Mouse (Mus musculus) hematopoietic stem cell, adult 5-6 weeks (primary cell): Measurements from ENCODE around the gene Ccdc24. TPM values are rescaled to one million over a fixed set of nuclear protein-coding genes. Genes with fewer than 3 reads are reported as not detected.
A peak's percentile ranks its signal among the peaks of the same experiment; 100 is the strongest.

Source experiments
- ATAC-seq, 2 experiments: fragments of 125-278 bp in 1 of 2; replicated peaks in 1 of 2; 2 replicates each; pipeline ENCODE4 v1.8.0; 2016 to 2017; ENCODE audit warnings: inconsistent platforms in 2 of 2, mild to moderate bottlenecking in 2 of 2, moderate number of reproducible peaks in 2 of 2, low read depth in 1 of 2, moderate TSS enrichment in 1 of 2; ENCODE audit not compliant: low FRiP score in 2 of 2, poor library complexity in 2 of 2, severe bottlenecking in 2 of 2, insufficient read depth in 1 of 2, low TSS enrichment in 1 of 2
- total RNA-seq: library from RNA; stranded (forward); fragments of 172-1452, 232-1000 nt; gene quantifications from 2 replicates; pipeline ENCODE4 v1.2.3, GENCODE M21; 2017

Ccdc24 gene
- total RNA-seq, 1 experiment from 2014 or later, result not detected

DNA sequence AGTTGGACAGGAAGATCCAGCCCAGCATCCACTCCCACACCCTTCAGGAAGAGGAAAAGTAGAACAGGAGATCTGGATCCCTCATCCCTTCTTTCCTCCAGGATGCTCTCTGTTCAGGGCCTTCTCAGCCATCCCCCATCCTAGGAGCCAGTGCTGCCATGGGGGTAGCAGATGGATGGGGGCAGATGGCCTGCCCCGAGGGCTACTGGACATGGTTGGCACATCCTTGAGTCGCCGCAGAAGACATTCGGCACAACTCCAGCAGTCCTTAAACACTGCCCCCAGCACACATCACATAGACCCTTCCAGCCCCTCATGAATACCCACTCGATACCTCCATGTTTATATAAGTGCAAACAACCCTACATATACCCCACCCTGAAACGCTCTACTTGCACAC is 23.7 kb upstream of the Ccdc24 start:
- no peak for ATAC-seq

DNA sequence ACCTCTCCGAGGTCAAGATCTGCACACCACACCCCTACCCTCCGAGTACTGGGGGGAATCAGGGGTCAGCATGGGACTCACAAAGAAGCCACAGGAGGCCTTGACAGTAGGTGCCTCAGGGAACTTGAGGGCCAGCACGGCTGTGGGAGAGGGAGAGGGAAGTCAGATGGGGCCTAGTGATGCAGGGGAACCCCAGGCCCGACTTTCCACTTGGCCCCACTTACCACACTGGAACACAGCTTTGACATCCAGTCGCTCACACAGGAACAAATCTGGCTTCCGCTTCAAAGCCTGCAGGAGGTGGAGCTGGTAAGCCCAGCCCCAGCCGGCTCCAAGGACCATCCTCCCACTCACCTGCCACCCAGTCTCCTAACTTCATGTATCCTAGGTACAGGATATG is 23.0 kb upstream of the Ccdc24 start:
- ATAC-seq, result no peak

DNA sequence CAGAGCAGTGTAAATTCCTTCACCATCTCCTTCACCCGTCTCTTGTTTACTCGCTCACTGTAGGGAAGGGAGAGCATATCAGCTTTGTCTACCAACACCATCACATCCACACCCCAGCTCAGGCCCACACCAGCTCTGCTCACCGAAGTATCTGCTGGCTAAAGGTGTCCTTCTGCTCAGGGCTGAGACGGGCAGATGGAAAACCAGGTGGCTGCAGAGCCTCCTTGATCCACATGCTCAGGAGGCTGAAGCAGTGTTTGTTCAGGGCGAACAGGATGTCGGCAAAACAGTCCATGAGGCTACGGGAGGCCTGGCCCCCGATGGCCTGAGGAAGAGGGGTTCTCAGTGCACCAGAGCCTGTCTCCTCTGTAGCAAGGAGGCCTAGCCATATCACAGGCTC is 22.2 kb upstream of the Ccdc24 start:
- ATAC-seq, result no peak

DNA sequence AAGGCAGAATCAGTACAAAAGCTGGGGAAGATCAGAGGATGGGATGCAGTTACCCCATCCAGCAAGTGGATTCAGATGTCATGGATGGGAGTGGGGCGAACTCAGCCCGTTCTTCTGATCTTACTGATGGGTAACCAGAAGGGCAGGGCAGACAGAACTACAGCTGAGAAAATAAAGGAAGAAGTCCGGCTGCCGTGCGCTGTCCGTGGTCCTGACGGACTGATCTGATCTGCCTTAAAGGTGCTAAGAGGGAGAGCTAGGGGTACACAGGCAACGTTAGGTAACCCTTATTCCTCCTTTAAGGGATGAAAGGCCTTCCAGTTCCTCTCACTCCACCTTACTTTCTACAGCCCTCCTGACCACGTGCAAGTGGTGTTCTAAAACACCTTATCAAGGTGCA is 21.0 kb upstream of the Ccdc24 start:
- no peak for ATAC-seq

DNA sequence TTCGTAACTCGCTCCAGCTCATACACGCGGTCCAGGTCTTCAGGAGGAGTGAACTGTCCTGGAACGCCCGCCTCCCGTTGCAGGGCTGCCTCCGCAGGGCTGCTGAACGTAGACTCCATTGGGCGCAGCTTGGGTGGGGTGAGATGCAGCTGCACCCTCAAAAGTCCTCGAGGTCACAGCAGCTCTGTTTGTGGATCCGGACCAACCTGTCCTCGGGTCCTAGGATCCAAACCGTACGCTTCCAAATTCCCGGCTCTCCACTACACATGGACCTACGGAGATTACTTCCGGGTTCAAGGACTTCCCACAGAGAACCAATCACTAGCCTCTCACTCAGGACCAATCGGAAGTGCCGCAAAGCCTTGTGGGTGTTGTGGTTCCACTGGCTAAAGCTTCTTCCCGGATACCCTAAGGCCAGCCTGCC is 19.4 kb upstream of the Ccdc24 start, which contains the start of gene Dph2:
TSS of gene Dph2 (minus strand) at position 295 of the 424 bp plus-strand sequence.
- ATAC-seq, result peak; percentile 83 to 92

DNA sequence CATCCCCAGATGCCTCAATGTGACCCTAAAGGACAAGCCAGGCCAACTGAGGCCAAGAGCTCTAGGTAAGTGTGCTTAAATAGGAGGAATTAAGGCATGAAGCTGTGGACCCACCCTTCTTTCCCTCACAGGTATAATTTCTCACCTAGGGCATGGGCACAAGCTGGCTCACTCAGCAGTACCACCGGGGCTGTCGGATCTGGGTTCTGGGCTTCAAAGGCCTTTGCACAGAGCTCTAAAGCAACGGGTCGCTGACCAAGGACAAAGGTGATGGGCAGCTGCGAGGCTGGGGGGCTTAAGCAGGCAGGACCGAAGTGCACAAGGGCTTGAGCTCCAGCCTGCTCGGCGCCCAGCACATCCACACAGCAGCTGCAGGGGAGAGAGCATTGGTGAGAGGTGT is 18.4 kb upstream of the Ccdc24 start:
- ATAC-seq, result no peak

DNA sequence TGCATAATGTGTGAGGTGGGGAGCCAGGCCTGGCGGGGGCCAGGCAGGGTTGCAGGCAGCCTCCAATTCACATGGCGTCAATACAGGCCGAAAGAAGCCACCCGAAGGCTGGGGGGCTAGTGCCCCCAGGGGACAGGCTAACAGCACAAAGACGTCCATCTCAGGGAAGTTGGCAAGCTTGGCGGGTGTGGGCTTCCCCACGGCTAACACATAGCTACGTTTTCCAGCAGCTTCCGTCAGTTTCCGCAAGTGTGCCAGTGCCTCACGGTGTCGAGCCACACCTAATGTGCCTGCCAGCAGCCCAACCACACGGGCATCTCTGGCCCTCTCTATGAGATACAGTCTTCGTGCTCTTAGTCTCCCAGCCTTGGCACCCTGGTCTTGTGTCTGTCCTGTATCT is 17.7 kb upstream of the Ccdc24 start:
- ATAC-seq, result no peak

DNA sequence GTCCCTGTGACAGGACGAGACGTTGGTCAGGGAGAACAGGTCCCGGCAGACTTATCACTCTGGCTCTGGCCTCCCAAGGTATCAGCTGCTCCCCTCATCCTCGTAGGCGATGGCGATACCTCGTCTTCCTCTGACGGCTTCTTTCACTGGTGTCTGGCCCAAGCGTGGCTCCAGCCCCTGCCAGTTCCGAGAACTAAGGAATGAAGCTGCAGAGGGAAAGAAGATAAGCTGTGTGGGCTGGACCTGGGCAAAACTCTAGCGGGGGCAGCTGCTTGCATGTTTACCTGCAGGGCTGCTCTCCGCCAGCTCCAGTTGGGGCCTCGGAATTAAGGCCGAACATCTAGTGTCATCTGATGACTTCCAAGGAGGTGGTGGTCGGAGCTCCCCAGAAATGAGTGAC is 17.1 kb upstream of the Ccdc24 start:
- ATAC-seq, result no peak

DNA sequence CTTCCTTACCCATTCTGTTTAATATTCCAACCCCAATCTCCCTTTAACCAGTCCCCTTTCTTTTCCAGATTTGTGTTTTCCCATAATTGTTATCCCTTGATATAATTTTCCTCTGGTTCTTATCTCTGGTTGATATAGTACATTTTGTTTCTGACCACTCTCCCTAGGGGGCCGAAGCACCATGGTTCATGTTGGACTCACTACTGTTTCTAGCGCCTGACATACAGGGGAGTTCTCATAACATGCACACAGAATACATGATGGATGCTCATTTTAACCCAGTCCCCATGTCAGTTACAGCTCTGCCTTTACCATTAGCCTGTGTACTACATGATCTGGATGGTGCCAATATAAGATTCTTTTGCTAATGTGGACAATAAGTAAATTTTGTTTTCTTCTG is 15.6 kb upstream of the Ccdc24 start:
- no peak for ATAC-seq

DNA sequence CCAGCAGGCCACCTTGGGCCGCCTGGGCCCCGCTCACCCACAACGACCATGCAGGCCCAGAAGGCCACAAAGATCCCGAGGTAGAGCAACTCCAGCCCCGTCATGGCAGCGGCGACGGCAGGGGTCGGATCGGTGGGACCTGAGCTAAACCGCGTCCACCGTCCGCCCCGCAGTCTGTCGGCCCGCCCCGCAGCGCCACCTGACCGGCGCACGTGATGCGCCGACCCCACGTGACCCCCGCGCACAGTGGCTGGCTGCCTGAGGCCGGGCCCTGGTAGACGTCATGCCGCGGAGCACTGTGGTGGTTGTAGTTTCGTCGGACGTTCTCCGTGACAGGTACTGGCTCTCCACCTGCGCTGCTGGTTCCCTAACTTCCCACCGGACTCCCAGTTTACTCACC is 14.8 kb upstream of the Ccdc24 start, which contains the start of gene Atp6v0b:
TSS of gene Atp6v0b (minus strand) at position 201 of the 400 bp plus-strand sequence.
- ATAC-seq, result peak; percentile 69 to 80

DNA sequence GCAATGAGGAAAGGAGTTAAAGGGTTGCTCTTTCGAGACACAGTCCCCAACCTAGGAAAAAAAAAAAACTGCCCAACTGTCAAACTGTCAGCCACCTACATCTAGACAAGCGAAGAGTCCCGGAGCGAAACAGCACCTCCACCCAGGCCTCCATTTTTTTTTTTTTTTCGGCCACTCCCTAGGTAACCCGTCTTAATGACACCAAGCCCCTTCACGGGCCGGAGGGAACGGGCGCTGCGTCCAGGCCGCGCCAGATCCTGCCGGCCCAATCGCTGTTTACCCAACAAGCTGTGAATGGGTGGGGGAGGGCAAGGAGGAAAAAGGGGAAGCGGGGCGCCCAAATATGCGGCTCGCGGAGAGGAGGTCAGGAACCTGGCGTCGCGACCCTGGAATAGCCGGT is 14.3 kb upstream of the Ccdc24 start:
- peak; percentile 12 to 41; a peak in 1 of 4 replicates for ATAC-seq

DNA sequence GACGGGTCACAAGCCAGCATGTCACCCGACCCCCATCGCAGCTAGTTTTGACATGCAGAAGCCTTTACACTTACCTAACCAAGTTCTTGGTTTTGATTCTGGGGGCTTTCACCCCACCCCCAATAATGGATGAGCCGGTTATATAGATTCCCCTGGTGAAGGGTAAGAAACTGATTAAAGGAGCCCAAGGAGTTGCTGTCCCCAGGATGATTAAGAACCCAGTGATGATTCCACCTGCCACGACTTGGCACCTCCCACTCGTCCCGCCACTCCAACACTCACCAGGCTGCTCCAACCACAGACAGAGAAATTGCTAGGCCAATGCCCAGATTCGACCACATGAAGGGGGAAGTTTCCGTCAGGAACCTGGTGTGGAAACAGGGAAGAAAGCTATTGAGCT is 13.6 kb upstream of the Ccdc24 start:
- no peak; a peak in 1 of 4 replicates for ATAC-seq

DNA sequence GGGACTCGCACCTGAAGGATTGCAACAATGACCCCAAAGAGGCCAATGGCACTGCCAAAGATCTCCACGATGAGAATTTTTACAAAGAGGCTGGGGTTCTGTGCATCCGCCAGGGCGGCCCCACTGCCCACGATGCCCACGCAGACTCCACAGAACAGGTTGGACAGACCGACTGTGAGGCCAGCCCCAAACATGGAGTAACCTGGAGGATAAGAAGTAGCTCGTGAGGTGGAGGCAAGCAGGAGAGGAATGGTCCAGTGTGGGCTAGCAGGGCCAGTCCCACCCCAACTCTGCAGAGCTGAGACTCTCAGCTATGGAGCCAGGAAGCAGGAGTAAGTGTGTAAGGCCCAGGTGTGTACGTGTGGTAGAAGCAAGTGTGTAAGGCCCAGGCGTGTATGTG is 12.7 kb upstream of the Ccdc24 start:
- no peak for ATAC-seq

DNA sequence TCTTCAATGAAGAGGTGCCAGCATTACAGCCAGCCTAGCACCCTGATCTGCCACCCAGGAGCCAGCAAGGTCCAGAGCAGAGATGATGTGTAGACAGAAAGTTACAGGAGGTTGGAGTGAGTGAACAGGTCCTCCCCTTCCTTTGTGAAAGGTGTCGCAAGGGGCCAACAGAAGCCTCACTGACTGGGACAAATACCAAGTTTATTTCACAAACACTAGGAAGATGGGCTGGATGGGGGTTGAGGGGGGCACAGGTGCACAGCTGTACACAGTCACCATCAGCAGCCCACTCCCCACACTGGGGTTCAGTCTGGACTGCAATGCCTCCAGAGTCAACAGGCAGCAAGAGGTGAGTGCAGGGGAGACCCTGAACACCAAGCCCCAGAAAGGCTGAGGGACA is 11.8 kb upstream of the Ccdc24 start:
- no peak for ATAC-seq

DNA sequence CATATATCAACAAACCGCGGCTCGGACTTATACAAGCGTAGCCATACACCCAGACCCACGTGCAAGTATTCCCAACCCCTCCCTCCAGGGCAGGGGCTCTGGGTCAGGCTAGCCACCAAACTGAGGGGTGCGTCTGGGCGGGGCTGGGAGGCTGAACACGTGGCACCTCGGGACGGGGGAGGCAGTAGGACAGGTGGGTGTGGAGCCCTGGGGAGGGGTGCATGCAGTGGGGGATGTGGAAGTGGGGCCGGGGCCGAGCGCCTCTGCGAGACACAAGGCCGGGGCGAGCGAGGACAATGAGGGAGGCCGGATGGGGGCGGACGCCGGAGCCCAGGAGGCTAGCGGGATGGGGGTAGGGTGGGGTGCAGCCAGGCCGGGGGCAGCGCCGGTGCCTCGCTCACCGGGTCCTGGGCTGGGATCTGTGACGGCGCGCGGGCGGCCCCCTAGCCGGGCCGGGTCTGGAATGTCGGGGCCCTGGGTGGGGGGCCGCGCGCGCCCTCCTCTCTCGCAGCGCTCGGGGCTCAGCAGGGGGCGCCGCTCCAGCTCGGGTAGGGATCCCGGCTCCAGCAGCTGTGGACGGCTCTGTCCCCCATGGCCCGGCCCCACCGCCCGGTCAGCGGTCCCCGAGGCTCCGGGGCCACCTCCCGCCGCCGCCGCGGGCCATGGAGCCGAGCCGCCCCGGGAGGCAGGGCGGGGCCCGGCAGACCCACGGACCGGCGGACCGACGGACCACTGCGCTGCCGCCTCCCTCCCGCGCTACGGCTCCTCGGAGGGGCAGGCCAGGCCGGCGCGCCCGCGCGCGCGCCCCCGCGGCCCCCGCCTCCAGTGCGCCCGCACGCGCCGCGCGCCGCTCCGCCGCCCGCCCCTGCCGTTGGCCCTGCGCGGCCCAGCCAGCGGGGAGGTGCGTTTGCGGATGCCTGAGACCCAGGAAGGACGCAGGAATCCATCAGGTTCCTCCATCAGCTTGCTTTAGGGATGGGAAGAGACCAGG is 10.6 kb upstream of the Ccdc24 start, which contains the start of gene B4galt2:
TSS of gene B4galt2 (minus strand) at position 787 of the 991 bp plus-strand sequence.
- ATAC-seq, result no peak

DNA sequence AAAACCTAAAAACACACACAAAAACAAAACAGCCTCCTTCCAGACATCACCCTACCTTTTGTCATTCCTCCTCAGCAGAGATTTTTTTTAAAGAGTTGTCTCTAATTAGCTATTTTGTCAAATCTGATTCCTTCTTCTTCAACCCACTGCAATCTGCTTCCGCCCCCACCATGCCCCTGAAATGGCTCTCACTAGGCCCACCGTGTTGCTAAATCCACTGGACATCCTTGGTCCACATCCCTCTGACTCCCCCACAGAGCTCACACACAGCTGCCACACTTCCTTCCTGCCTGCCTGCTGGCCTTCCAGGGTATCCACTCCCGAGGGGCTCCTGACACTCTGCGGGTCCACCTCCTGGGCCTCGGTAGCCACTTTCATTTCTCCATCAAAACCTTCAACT is 6.3 kb upstream of the Ccdc24 start:
- ATAC-seq, result no peak

DNA sequence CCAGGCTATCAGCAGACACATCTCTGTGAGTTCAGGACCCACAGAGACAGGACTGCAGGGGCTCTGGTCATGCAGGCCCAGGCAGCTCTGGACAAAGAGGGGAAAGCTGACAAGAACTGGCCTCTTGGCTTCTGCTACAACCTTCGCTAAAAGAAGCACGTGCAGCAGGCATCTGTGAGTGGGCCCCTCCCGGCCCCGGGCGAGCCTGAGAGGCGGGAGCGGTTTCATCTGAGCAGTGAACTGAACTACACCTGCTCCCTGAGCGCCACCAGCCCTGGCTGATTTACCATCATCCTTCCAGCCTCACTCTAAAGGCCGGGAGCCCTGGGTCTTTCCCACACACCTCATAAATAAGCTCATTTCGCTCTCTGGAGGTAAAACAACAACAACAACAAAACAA is 5.9 kb upstream of the Ccdc24 start:
- no peak for ATAC-seq

DNA sequence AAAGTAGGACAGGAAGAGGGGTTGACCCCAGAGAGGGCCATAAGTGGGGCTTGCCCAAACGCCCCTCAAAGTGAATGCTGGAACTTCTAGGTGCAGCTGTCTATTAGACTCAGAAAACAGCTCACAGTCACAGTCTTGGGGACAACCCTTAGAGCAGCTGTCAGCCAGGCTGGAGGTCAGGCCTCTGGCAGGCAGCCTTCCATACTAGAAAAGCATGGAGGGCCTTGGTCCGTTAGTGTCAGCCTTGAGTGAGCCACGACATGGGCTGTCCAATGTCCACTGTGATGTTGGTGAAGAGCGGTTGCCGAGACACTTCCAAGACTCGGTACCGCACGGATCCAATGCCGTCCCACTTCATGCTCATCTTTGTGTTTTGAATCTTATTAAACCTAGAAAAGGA is 1.3 kb upstream of the Ccdc24 start:
- ATAC-seq, result no peak

DNA sequence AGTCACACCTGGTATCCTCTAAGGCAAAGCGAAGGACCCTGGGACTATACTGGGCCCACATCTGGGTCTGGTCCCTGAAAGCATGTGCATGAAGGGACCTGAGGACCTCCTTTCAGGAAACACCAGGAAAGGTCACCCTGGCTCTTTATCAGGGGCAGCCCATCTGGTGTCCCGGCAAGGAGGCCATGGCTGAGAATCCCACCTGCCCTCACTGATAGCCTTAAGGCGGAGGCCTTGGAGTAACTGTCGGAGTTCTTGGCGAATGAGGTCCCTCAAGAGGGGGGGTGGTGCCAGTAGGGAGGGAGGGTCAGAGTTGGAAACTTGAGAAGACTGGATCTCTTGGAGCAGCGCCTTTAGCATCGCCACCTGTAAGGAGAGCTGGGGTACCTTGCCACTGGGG is 570 bp downstream of the Ccdc24 start:
- ATAC-seq, result no peak
